Mouse (Mus musculus) v-Abl transformed pro-B cells (cell line): ENCODE results near the gene Kmt2c.

Source experiments
- in situ Hi-C, 2 experiments: fragments of 400-800 bp; cut with MboI; formaldehyde crosslinking; loops; one replicate each; pipeline ENCODE4 v1.15.1; 2025; ENCODE audit not compliant: unreplicated experiment in 2 of 2

Kmt2c gene

GRCm38 (mm10) chr5:25415382-25415781 is 83.2 kb downstream of the Kmt2c start:
- in situ Hi-C loops = loop anchor here in 1 of 2 experiments (5.0 to 25.0 kb wide), 2 partner anchors 317 to 403 kb away; no protein-coding TSS in a partner anchor

GRCm38 (mm10) chr5:25396727-25397126 is 101.9 kb downstream of the Kmt2c start:
- in situ Hi-C loops = no loop called here

DNA sequence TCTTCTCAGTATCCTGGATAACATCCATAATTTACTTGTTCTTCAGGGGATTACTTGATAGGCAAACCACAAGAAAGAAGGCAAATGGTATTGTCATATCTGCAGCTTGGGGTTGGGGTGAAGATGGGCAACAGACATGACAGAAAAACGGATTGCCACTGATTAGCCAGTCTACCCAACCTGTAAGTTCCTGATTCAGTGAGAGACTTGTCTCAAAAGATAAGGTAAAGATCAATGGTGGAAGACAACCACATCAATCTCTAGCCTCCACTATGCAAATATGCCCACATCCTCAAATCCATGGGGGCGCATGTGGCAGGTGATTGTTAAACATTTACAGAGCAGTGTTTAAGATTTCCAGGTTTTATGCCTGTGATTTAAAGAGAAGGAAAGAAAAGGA is 105.9 kb downstream of the Kmt2c start:
- in situ Hi-C loops = no loop called here

DNA sequence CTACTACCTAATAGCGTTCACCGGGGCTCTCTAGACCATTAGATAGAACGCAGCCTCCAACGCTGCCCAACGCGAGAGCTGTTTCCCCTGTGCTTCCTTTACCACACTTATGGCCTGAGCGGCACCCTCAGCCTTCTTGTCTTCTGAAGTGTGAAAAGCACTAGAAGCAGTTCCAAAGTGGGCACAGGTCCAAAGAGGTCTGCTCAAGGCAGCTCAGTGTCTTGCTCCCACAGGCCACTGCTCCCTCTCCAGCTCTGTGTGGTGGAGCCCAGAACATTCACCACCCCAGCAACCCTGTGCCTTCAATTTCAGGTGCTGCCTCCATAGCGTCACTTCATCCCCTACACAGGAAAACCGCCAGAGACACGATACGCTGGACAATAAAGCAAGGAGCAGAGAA is 115.0 kb downstream of the Kmt2c start:
- in situ Hi-C loops = no loop called here

GRCm38 (mm10) chr5:25379188-25379587 is 119.4 kb downstream of the Kmt2c start:
- in situ Hi-C loops = no loop called here

DNA sequence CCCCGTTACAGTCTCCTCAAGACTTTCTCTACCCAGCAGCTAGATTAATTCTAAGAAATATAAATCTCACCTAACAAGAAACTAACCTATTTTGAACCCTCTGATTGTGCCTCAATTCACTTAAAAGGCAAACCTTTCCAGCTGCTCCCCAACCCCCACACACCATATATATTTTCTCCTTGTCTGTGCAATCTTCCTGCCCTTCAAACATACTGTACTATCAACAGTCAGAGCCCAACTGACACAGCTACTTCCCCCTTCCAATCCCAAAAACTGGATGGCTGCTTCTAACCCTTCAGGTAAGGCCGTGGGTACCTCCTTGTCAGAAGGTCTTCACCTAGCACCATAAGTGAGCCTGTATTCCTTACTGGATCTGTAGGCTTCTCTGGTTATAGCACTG is 130.2 kb downstream of the Kmt2c start:
- in situ Hi-C loops = no loop called here

- in situ Hi-C loops = no loop called here
Observed at GRCm38 (mm10) chr5:25367126-25367525, 131.5 kb downstream of the Kmt2c start.

GRCm38 (mm10) chr5:25353509-25353908 is 145.1 kb downstream of the Kmt2c start:
- in situ Hi-C loops = no loop called here

GRCm38 (mm10) chr5:25331322-25331721 is 167.3 kb downstream of the Kmt2c start:
- in situ Hi-C loops = loop anchor here in 1 of 2 experiments (25.0 kb wide), 1 partner anchor 1844 kb away; no protein-coding TSS in a partner anchor

DNA sequence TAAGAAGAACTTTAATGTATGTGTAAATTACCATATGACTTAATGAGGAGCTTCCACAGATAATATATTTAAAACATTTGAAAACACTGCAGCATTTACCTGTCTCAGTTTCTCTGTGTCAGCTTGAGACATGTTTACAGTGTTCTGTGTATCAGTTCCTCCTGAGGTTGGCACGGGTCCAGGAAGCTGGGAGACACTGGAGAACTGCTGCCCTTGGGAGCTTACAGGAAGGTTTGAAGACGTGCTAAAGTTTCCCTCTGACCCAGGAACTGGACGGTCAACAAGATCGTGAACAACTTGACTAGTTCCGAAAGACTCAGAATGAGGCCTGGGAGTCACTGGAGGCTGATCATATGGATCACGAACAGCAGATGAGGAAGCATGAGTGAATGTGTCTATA is 184.7 kb downstream of the Kmt2c start:
- in situ Hi-C loops = no loop called here

- in situ Hi-C loops = no loop called here
Observed at GRCm38 (mm10) chr5:25310226-25310625, 188.4 kb downstream of the Kmt2c start.

GRCm38 (mm10) chr5:25296830-25297229 is 201.8 kb downstream of the Kmt2c start:
- in situ Hi-C loops = no loop called here

GRCm38 (mm10) chr5:25283988-25284387 is 214.6 kb downstream of the Kmt2c start:
- in situ Hi-C loops = no loop called here

- in situ Hi-C loops = no loop called here
Observed at GRCm38 (mm10) chr5:25276365-25276764, 222.2 kb downstream of the Kmt2c start.

DNA sequence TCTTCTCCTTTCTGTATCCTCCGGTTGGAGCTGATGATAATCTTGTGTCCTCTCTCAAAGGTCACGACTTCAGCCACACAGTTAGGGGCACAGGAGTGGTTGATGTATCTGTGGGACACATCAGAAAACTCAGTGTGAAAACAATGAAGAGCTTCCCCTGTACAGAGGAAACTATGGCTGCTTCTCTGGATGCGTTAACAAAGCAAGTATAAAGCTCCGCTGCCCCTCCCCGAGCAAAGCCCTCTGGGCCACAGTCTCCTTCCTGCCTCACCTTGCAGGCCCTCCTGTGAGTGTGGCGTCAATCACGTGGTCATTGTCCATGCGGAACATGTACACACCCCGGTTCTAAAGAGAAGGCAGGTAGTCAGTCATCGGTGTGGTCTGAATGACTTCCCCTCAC is 223.0 kb downstream of the Kmt2c start:
- in situ Hi-C loops = no loop called here

DNA sequence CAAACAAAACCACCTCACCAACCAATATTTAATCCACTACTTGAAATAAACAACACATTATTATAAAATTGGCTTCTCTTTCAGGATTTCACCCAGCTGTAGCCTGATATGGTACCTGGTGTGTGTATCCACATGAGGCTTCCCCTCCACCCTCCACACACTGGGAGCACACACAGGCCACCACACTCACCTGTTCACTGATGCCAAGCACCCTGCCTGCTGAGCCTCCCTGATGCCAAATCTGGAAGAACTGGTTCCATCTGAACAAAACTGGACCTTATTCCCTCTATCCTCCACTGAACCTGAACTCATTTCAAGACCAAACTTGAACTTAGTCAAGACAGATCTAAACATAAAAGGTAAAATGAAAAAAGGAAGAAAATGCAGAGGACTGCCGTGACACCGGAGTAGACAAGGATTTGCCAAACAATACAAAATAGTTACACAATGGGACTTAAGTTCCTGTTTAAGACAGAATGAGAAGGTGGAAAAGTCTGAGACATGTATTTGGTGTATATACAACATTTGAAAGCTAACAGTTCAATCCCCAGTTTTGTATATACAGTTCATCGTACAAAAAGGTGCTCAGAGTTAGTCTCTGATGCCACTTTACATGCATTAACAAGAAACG is 230.2 kb downstream of the Kmt2c start:
- in situ Hi-C loops = no loop called here

- in situ Hi-C loops = no loop called here
Observed at GRCm38 (mm10) chr5:25262266-25262665, 236.3 kb downstream of the Kmt2c start.

DNA sequence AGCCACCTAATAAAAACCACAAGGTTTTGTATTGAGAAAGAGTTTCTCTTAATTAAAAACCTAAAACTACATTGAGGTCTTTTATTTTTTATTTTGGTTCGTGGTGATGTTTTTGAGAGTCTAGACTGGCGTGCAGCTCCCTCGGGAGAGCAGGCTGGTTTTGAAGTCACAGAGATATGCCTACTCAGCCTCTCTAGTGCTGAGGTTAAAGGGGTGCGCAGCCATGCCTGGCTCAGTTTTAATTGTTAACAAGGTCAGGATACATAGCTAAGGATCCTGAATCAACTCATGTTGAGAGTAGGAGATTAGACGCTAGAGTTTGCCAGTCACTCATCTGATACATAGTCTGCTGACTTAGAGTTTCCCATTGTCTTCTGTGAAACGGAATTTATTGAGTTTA is 237.1 kb downstream of the Kmt2c start:
- in situ Hi-C loops = no loop called here

- in situ Hi-C loops = no loop called here
Observed at GRCm38 (mm10) chr5:25256686-25257085, 241.9 kb downstream of the Kmt2c start.

GRCm38 (mm10) chr5:25254491-25254890 is 244.1 kb downstream of the Kmt2c start:
- in situ Hi-C loops = no loop called here

DNA sequence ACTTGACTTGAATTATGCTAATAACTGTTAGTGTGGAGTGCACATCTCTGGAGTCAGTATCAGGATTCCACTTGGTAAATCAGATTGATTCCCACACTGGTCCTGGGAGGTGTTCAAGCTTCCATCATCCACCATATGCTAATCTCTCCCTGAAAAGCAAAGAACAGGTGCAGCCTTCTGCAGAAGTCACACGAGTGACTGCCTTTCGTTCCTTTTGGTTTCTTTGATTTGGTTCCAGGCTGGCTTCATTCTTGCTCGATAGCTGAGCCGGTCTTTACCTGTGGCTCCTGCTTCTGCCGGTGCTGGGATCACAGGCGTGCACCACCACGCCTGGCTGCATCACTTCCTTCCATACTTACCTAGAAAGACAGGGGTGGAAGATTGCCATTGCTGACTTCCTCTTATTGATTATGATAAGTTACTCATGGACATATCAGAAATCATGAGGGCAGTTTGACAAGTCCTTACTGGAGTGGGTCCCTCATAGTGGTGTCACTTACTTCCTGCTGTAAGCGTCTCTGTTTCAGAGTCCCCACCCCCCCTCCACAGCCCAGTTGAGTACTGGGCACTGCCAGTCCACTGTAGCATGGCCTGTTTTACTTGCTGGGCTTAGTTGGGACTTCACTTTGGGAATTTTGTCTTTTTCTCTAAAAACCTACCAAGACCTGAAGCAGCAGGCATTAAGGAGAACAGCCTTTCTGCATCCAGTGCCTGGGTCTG is 245.6 kb downstream of the Kmt2c start:
- in situ Hi-C loops = no loop called here

DNA sequence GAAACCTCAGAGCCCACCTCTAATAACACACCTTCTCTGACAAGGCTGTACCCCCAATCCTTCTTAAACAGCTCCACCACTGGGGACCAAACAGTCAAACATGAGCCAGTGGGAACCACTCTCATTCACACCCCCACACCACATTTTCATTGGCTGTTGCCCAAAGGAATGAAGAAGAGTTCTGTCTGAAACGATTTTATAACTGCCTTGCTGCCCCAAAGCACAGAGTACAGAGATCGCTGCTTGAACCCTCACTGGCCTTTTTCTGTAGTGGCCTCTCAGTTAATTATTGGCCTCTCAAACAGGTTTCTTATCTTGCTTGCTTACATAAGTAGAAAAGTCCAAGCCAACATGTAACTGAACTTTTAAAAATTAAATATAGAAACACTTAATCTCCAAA is 246.2 kb downstream of the Kmt2c start:
- in situ Hi-C loops = no loop called here
